Mouse (Mus musculus) G1E (cell line): Measurements from ENCODE around the gene Kirrel. TPM values are rescaled to one million over a fixed set of nuclear protein-coding genes. Genes with fewer than 3 reads are reported as not detected.

ENCODE experiments used
- ATAC-seq: 2 replicates; pipeline ENCODE4 v1.8.0; 2016; ENCODE audit warnings: mild to moderate bottlenecking; ENCODE audit not compliant: insufficient number of reproducible peaks, poor library complexity, low FRiP score, severe bottlenecking; ENCODE audit errors: extremely low read depth
- DNase-seq: peaks from one replicate; pipeline ENCODE4 v3.0.0; 2012; ENCODE audit warnings: low spot score
- H3K27me3 ChIP-seq: 2 replicates; pipeline ENCODE4 v1.6.1; 2012; ENCODE audit warnings: mild to moderate bottlenecking, low read length, inconsistent platforms; ENCODE audit not compliant: insufficient read depth
- H3K36me3 ChIP-seq: replicated peaks from 2 replicates; pipeline ENCODE3; 2012; ENCODE audit warnings: mild to moderate bottlenecking, inconsistent platforms
- H3K4me1 ChIP-seq: 2 replicates; pipeline ENCODE4 v1.6.1; 2012; ENCODE audit warnings: low read depth, low read length, inconsistent platforms, mixed read lengths; ENCODE audit not compliant: insufficient read depth
- H3K4me3 ChIP-seq: 2 replicates; pipeline ENCODE4 v1.5.1; 2012; ENCODE audit warnings: low read depth, mild to moderate bottlenecking, inconsistent platforms, low read length, moderate library complexity, mixed read lengths
- H3K9me3 ChIP-seq: replicated peaks from 2 replicates; pipeline ENCODE4 v1.6.1; 2012; ENCODE audit warnings: inconsistent platforms
- CTCF ChIP-seq: IDR thresholded peaks from 2 replicates; pipeline ENCODE4 v1.5.1; 2012; ENCODE audit warnings: low read depth, low read length, inconsistent platforms, mixed read lengths
- GATA1 ChIP-seq: IDR thresholded peaks from 2 replicates; pipeline ENCODE4 v1.6.1; 2012; ENCODE audit warnings: borderline replicate concordance, low read length, inconsistent platforms, mixed read lengths
- GATA2 ChIP-seq: IDR thresholded peaks from 2 replicates; pipeline ENCODE4 v1.6.1; 2012; ENCODE audit warnings: low read depth, low read length, inconsistent platforms, borderline replicate concordance
- POLR2AphosphoS5 ChIP-seq: IDR thresholded peaks from 2 replicates; pipeline ENCODE4 v1.6.1; 2012; ENCODE audit warnings: low read depth, low read length, inconsistent platforms; ENCODE audit not compliant: insufficient replicate concordance
- TAL1 ChIP-seq: conservative IDR thresholded peaks from 2 replicates; pipeline ENCODE4 v1.6.1; 2012; ENCODE audit warnings: low read depth, low read length, inconsistent platforms, mixed read lengths
- polyA plus RNA-seq: library from polyadenylated mRNA; stranded (reverse); fragments of >175 nt; gene quantifications from 2 replicates; pipeline ENCODE4 v1.2.3, GENCODE M21; 2012
- total RNA-seq, 2 experiments: library from RNA; stranded (forward) in 1 of 2; stranded (reverse) in 1 of 2; fragments of 200-1000 nt in 1 of 2; fragments of >200 nt in 1 of 2; fragmentation: Nextera tagmentation in 1 of 2; gene quantifications; 2 replicates each; pipeline ENCODE4 v1.2.3; 2014 to 2017

Kirrel gene
- total and polyA plus RNA-seq, 3 experiments, result 0.11 TPM; not detected in 2

GRCm38 (mm10) chr3:87079751-87080150, 94.8 kb downstream of the Kirrel start:
- no peak for ATAC-seq
- no peak for TF ChIP-seq TAL1
- TF ChIP-seq CTCF, result no peak
- no peak for TF ChIP-seq GATA1
- TF ChIP-seq GATA2, result no peak
- no peak for TF ChIP-seq POLR2AphosphoS5
- H3K4me3 ChIP-seq, result no peak overlapping the region

DNA sequence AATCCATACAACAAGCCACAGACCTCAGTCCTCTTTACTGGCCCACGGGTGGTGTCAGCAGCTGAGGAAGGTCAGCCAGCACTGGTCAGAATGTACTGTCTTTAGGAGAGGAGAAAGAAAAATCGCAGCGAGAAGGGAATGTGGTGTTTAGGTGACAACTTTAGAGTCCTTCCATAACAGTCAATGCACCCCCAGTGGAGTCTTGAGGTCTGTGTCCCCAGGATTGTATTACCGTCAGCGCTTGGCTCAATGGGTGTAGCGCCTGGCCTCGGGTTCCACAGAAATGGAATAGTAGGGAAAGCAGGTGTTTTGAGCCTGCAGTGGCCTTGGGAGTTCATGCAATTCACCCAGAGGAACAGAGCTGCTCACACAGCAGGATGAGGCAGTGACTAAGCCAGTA, 95.2 kb downstream of the Kirrel start:
- Histone ChIP-seq H3K9me3 (no peaks in the 10 kb centered on the region), H3K4me3 (no peak overlapping the region), H3K4me1 (no peaks in the 10 kb centered on the region), H3K27me3 (no peaks in the 10 kb centered on the region), H3K36me3 (no peaks in the 10 kb centered on the region)
- ATAC-seq (no peak), DNase-seq (no peak)
- TF ChIP-seq POLR2AphosphoS5 (no peak), TAL1 (no peak), GATA1 (no peak), GATA2 (no peak), CTCF (no peak)

More at GRCm38 (mm10) chr3:87079751-87080150, 94.8 kb downstream of the Kirrel start:
- Histone ChIP-seq H3K9me3 (no peaks in the 10 kb centered on the region), H3K27me3 (no peaks in the 10 kb centered on the region), H3K36me3 (no peaks in the 10 kb centered on the region), H3K4me1 (no peaks in the 10 kb centered on the region)
- DNase-seq, result no peak

- no peak for ATAC-seq
- no peaks in the 10 kb centered on the region for H3K27me3 ChIP-seq
- TF ChIP-seq CTCF (no peak), POLR2AphosphoS5 (no peak), TAL1 (no peak), GATA1 (no peak), GATA2 (no peak)
Measured at GRCm38 (mm10) chr3:87077681-87078080, 96.9 kb downstream of the Kirrel start.

GRCm38 (mm10) chr3:87076899-87077298, 97.6 kb downstream of the Kirrel start:
- Histone ChIP-seq H3K4me3 (no peak overlapping the region), H3K4me1 (no peaks in the 10 kb centered on the region), H3K9me3 (no peaks in the 10 kb centered on the region), H3K36me3 (no peaks in the 10 kb centered on the region), H3K27me3 (no peaks in the 10 kb centered on the region)
- TF ChIP-seq TAL1, result no peak
- TF ChIP-seq GATA2, result no peak
- no peak for TF ChIP-seq POLR2AphosphoS5
- TF ChIP-seq CTCF, result no peak
- TF ChIP-seq GATA1, result no peak
- no peak for DNase-seq
- no peak for ATAC-seq

More at GRCm38 (mm10) chr3:87077681-87078080, 96.9 kb downstream of the Kirrel start:
- H3K9me3 ChIP-seq, result no peaks in the 10 kb centered on the region
- no peaks in the 10 kb centered on the region for H3K36me3 ChIP-seq
- no peak for DNase-seq
- H3K4me1 ChIP-seq, result no peaks in the 10 kb centered on the region
- H3K4me3 ChIP-seq, result no peak overlapping the region

DNA sequence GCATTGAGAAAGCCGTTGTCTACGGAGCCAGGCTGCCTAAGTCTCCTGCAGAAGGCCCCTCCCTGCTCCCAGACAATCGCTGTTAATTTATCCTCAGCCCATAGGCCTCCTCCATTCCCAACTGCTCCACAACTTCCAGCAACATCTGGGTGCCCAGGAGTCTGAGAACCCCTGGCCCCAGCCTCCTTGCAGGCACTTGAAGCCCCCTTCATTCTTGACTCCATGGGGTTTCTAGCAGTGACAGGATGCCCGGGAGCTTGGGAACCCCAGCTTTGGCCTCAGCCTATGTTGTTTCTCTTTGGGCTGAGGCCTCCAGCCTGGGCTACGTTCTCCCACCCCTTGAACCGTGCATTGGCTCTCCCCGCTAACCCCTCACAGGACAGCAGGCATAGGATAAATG, 98.4 kb downstream of the Kirrel start:
- Histone ChIP-seq H3K4me3 (no peak overlapping the region), H3K9me3 (no peaks in the 10 kb centered on the region), H3K4me1 (no peaks in the 10 kb centered on the region), H3K27me3 (no peaks in the 10 kb centered on the region), H3K36me3 (no peaks in the 10 kb centered on the region)
- TF ChIP-seq GATA2, result no peak
- TF ChIP-seq CTCF, result no peak
- TF ChIP-seq POLR2AphosphoS5, result no peak
- no peak for TF ChIP-seq GATA1
- TF ChIP-seq TAL1, result no peak
- DNase-seq (no peak), ATAC-seq (no peak)

DNA sequence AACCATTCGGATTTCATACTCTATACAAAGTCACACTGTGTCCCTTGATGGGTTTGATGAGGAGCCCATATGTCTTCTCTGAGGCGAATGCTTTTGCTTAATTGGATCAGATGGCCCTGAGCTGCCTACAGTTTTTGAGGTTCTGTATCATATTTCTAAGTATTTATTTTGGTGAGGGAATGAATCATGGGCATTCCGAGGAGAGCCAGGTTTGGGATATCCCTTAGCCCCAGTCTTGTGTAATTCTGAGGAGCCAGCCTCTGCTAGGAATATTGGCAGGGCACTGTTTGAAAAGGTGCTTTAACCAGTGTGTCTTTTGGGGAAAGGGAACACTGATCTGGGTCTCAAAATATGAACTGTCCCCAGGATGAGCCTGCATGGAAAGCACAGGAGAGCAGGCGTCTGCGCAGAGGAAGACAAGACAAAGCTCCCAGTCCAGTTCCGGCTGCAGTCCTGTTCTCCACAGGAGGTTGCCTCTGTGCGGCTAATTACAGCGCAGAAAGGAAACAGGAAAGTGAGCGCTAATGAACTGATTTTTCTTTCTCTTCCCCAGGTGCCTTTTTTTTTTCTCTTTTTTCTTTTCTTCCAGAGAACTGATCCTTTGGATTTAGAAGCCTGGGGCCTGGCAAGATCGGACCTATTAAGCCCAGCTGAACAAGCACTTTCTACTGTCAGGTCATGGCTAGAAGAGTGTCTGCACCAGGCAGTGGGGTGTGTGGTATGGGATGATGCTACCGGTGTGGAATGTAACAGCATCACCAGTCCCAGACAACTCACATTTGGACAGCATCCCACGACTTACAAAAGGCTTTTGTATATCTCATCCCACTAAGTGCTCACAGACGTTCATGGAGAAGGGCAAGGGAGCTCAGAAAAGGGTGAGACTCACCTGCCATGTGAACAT, 101.7 kb downstream of the Kirrel start:
- Histone ChIP-seq H3K27me3 (no peaks in the 10 kb centered on the region), H3K9me3 (no peaks in the 10 kb centered on the region), H3K4me1 (no peaks in the 10 kb centered on the region), H3K4me3 (no peak overlapping the region), H3K36me3 (no peaks in the 10 kb centered on the region)
- no peak for DNase-seq
- no peak for TF ChIP-seq CTCF
- no peak for TF ChIP-seq TAL1
- TF ChIP-seq GATA1, result no peak
- no peak for TF ChIP-seq GATA2
- no peak for TF ChIP-seq POLR2AphosphoS5
- ATAC-seq, result no peak

DNA sequence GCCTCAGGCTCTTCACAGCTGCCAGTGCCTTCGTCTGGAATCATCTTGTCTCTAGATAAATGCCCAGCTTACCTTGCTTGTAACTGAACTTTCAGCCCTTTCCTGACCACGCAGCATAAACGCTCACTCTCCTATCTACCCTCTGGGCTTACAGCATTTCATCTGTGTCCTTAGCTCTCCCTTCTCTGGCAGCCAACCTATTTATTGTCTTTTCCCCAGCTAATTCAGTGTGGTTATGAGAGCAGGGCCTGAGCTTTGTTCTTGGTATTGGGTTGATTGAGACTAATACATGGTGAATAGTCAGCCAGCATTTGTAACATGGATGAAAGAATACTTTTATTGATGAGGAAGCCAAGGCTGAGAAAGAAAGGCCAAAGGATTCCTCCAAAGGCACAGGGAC, 102.4 kb downstream of the Kirrel start:
- ATAC-seq (no peak), DNase-seq (no peak)
- Histone ChIP-seq H3K27me3 (no peaks in the 10 kb centered on the region), H3K9me3 (no peaks in the 10 kb centered on the region), H3K4me1 (no peaks in the 10 kb centered on the region), H3K36me3 (no peaks in the 10 kb centered on the region), H3K4me3 (no peak overlapping the region)
- TF ChIP-seq POLR2AphosphoS5, result no peak
- no peak for TF ChIP-seq TAL1
- no peak for TF ChIP-seq CTCF
- no peak for TF ChIP-seq GATA2
